Mouse (Mus musculus) limb, embryonic 15.5 days (tissue): Measurements from ENCODE around the gene Krtap6-2. TPM values are rescaled to one million over a fixed set of nuclear protein-coding genes. Genes with fewer than 3 reads are reported as not detected.

Experiments used
- ATAC-seq: fragments of 200-750 bp; cut with Nextera tagmentation; 2 replicates; pipeline ENCODE4 v1.8.0; 2017; ENCODE audit warnings: low read depth, moderate TSS enrichment; ENCODE audit not compliant: insufficient number of reproducible peaks, low FRiP score, low TSS enrichment
- H3K27ac ChIP-seq: fragments of 300-500 bp; sonication (generic); 2 replicates; pipeline ENCODE4 v1.5.1; 2015; ENCODE audit warnings: moderate library complexity, mild to moderate bottlenecking, inconsistent platforms
- H3K27me3 ChIP-seq: fragments of 300-500 bp; sonication (generic); 2 replicates; pipeline ENCODE4 v1.6.1; 2015; ENCODE audit warnings: inconsistent platforms
- H3K36me3 ChIP-seq: fragments of 300-500 bp; sonication (generic); 2 replicates; pipeline ENCODE4 v1.6.1; 2015; ENCODE audit warnings: inconsistent platforms
- H3K4me1 ChIP-seq: fragments of 300-500 bp; sonication (generic); 2 replicates; pipeline ENCODE4 v1.6.1; 2015; ENCODE audit warnings: inconsistent platforms
- H3K4me2 ChIP-seq: fragments of 300-500 bp; sonication (generic); 2 replicates; pipeline ENCODE4 v1.6.1; 2015; ENCODE audit warnings: mild to moderate bottlenecking, inconsistent platforms
- H3K4me3 ChIP-seq: fragments of 300-500 bp; sonication (generic); 2 replicates; pipeline ENCODE4 v1.5.1; 2015; ENCODE audit warnings: mild to moderate bottlenecking, inconsistent platforms
- H3K9ac ChIP-seq: fragments of 300-500 bp; sonication (generic); 2 replicates; pipeline ENCODE4 v1.6.1; 2015; ENCODE audit warnings: inconsistent platforms
- H3K9me3 ChIP-seq: fragments of 300-500 bp; sonication (generic); 2 replicates; pipeline ENCODE4 v1.6.1; 2016; ENCODE audit warnings: inconsistent platforms
- WGBS: fragments of 180-500 bp; shearing (Covaris S2); methylation state at CpG from one replicate; pipeline ENCODE4 v1.1.7; 2015; 5-methylcytosine and 5-hydroxymethylcytosine counted together
- polyA plus RNA-seq: library from polyadenylated mRNA; unstranded; fragments of >200 nt; fragmentation: Nextera tagmentation; extraction: Ambion mirVana; gene quantifications from 2 replicates; pipeline ENCODE4 v1.2.1, GENCODE M21; 2015

Gene Krtap6-2
- 0.55 TPM in 1 of 2 replicates, not detected in the other for polyA plus RNA-seq

DNA sequence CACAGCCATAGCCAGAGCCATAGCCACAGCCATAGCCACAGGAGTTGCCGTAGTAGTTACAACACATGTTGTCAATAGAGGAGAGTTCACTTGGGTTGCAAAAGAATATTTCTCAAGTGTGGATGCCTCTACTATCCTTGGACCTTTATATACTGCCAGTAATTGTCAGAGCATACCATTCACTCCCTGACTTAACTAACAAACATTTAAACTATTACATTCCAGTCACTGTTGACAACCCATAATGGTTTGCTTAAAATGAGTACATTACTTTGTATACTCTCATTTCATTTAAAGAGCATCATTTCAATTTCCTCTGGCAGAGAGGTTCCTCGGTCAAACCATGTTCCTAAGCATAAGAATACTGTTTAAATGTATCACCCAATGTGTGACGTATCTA lies at the start of gene Krtap6-2:
Gene Krtap6-2, minus strand, starts transcription at position 101 of the 400 bp plus-strand sequence.
- Histone ChIP-seq H3K9me3 (no peaks in the 10 kb centered on the region), H3K27ac (no peak within 1 kb of the TSS), H3K4me1 (no peaks in the 10 kb centered on the region), H3K4me3 (no peak within 1 kb of the TSS), H3K9ac (no peak within 1 kb of the TSS), H3K36me3 (no peaks in the 10 kb centered on the region), H3K27me3 (no peaks in the 10 kb centered on the region), H3K4me2 (no peak within 1 kb of the TSS)
- WGBS = 89% methylated on average over 3 of the region's 3 CpGs
- ATAC-seq = no peak

DNA sequence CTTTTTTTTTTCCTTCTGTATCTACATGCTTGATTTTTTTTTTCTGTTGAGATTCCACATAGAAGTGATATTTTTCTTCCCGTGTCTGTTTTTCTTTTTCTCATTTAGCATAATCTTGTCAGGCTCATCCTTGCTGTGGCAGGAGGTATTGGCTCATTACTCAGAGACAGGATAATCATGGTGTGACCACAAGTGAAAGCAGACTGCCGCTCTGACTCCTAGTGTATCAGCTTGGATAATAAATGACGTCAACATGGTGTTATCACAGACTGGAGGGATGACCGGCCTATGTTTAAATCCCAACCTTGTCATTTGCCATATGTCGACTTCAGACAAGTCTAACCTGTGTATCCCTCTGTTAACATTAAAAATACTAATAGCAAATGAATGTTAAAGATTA lies 41.3 kb upstream of the Krtap6-2 start:
- Histone ChIP-seq H3K36me3 (no peaks in the 10 kb centered on the region), H3K4me1 (no peaks in the 10 kb centered on the region), H3K9me3 (no peaks in the 10 kb centered on the region), H3K4me2 (no peak overlapping the region), H3K9ac (no peak overlapping the region), H3K27ac (no peak overlapping the region), H3K4me3 (no peak overlapping the region), H3K27me3 (no peaks in the 10 kb centered on the region)
- 79% methylated on average over 5 of the region's 5 CpGs for WGBS
- ATAC-seq = no peak

DNA sequence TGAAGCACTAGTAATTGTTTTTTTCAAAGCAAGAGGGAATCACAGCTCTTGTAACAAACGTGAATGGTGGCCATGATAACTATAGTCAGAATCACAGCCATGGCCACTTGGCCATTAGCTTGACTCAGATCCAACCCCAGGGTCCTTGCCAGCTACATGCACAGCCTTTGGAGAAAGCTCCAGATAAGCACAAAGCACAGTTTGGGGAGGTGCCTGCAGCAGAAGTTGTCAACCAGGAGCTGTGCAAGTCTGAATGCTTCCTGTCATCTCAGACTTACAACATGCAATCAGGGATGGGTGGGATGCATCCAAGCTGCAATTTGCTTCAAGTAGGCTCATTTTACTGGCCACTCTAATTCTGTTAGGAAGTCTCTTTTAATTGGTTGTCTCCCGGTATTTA lies 9.7 kb upstream of the Krtap6-2 start:
- no peaks in the 10 kb centered on the region for H3K9me3 ChIP-seq
- H3K4me1 ChIP-seq = no peaks in the 10 kb centered on the region
- ATAC-seq = no peak
- WGBS = 68% methylated on average over 2 of the region's 2 CpGs
- H3K4me2 ChIP-seq = no peak overlapping the region
- no peak overlapping the region for H3K27ac ChIP-seq
- H3K9ac ChIP-seq = no peak overlapping the region
- no peaks in the 10 kb centered on the region for H3K36me3 ChIP-seq
- H3K4me3 ChIP-seq = no peak overlapping the region
- no peaks in the 10 kb centered on the region for H3K27me3 ChIP-seq

DNA sequence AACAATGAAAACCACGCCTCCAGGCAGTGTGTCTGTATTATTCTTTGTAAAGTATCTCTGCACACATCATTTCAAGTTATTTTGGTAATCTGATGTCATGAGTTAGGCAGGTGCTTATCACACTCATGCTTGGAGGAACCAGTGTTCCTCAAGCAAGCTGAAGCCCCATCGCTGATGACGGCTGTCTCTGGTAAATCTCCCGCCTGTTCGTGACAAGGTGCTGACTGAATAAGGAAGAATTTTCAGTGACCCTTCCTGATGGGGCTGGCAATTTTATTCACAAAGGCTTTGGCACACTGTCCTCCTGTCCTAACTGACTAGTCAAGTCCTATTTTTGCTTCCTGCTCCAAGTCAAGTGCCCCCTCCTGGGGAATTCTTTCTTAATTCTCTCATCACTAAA lies 5.4 kb upstream of the Krtap6-2 start:
- no peak overlapping the region for H3K4me2 ChIP-seq
- 86% methylated on average over 5 of the region's 5 CpGs for WGBS
- ATAC-seq = no peak

DNA sequence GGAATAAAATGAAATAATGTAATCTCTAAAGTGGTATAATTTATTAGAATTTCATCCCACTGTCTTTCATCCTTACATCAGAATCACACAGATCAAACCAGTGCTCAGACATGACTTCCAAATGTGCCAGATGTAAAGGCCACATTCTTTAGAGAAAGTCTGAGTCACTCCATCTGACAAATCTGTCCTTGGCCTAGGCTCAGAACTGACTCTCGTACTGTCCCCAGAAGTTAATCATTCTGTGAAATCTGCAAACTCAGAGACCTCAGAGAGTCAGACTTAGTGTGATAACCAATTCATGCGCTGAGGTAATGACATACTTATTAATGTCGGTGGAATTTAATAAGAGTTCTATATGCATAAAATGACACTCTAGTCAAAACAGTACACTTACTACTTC lies 3.6 kb downstream of the Krtap6-2 start:
- Histone ChIP-seq H3K36me3 (no peaks in the 10 kb centered on the region), H3K4me2 (no peak overlapping the region), H3K27me3 (no peaks in the 10 kb centered on the region), H3K9me3 (no peaks in the 10 kb centered on the region), H3K9ac (no peak overlapping the region), H3K4me3 (no peak overlapping the region), H3K4me1 (no peaks in the 10 kb centered on the region), H3K27ac (no peak overlapping the region)
- 84% methylated on average over 3 of the region's 3 CpGs for WGBS
- ATAC-seq = no peak

More for the DNA sequence above, 5.4 kb upstream of the Krtap6-2 start:
- Histone ChIP-seq H3K36me3 (no peaks in the 10 kb centered on the region), H3K27ac (no peak overlapping the region), H3K9ac (no peak overlapping the region), H3K9me3 (no peaks in the 10 kb centered on the region), H3K27me3 (no peaks in the 10 kb centered on the region), H3K4me1 (no peaks in the 10 kb centered on the region), H3K4me3 (no peak overlapping the region)

DNA sequence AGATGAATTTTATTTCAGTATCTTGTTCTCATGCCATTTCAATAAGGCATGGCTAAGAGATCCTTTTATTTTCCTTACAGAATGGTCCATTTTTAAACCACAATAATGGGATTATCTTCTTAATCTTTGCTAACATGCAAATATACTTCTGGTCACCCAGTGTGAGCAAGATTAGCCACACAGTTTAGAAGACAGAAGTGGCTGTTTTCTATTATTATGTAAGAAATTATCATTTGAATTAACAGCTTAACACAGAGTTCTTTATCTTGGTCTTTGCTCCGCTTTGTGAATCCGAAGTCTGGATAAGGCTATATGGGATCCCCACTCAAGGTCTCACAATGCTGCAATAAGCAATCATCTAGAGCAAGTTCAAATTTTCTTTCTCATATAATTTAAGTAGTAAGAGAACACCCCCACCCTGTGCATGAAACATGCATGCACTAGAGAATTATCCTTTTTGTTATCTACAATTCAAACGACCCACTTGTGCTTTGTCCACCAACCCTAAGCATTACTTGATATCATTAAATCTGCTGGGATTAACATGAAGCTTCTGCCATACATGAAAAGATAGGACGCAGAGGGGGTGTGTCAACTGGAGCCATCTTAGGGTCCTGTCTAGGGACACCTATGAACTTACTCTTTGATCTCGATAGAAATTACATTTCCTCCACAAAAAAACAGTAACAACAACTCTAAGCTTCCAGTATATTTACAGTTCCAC lies 9.4 kb downstream of the Krtap6-2 start:
- no peaks in the 10 kb centered on the region for H3K4me1 ChIP-seq
- no peak for ATAC-seq
- WGBS = 79% methylated on average over 5 of the region's 5 CpGs
- no peak overlapping the region for H3K27ac ChIP-seq
- H3K4me2 ChIP-seq = no peak overlapping the region
- no peak overlapping the region for H3K9ac ChIP-seq
- H3K9me3 ChIP-seq = no peaks in the 10 kb centered on the region
- H3K27me3 ChIP-seq = no peaks in the 10 kb centered on the region
- no peaks in the 10 kb centered on the region for H3K36me3 ChIP-seq
- no peak overlapping the region for H3K4me3 ChIP-seq

DNA sequence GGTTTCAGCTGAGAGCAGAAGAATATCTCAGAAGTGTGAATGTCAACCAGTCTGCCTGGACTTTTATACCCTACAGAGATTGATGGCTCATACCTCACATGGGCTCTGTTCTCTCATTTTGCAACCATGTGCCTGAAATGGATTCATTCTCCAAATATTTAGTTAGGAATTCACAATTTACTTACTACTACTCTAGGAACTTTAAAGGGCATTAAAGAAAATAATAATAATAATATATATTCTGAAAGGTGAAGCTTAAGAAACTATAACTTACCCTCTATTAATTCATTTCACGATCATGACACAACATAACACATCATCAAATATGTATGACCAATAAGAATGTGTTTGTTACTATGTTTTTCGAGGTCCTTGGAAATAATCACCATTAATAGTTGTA lies 16.1 kb downstream of the Krtap6-2 start, which contains the start of gene Krtap21-1:
Gene Krtap21-1, minus strand, starts transcription at position 101 of the 400 bp plus-strand sequence.
- 80% methylated on average over 2 of the region's 2 CpGs for WGBS
- Histone ChIP-seq H3K27ac (no peak within 1 kb of the TSS), H3K4me3 (no peak within 1 kb of the TSS), H3K27me3 (no peaks in the 10 kb centered on the region), H3K4me2 (no peak within 1 kb of the TSS), H3K36me3 (no peaks in the 10 kb centered on the region), H3K9ac (no peak within 1 kb of the TSS), H3K4me1 (no peaks in the 10 kb centered on the region), H3K9me3 (no peaks in the 10 kb centered on the region)
- no peak for ATAC-seq

DNA sequence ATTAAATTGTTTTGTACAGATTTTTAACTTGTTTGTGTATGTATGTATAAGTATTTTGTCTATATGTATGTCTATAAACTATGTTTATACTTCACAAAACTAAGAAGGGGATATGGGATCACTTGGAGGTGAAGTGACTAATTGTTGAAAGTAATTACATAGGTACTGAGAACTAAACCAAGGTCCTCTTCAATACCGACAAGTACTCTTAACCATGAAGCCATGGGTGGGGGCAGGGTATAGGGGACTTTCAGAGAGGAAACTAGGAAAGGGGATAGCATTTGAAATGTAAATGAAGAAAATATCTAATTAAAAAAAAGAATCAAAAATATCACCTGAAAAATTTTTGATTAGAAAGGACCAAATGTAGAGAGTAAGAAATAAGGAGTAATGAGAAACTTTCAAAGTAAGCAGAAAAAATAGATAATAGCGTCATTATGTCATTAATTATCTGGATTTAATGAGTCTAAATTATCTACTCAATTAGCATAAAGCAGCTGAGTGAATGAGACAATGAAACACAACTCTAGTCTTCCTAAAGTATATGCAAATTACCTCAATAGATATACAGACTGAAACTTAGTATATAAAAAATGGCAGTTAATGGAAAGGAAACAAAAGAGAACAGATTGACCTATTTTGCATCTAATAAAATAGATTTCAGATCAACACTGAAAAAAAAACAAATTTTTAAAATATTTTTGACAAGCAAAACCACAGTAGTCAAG lies 47.0 kb downstream of the Krtap6-2 start:
- no peak overlapping the region for H3K4me3 ChIP-seq
- no peaks in the 10 kb centered on the region for H3K36me3 ChIP-seq
- H3K27me3 ChIP-seq = no peaks in the 10 kb centered on the region
- H3K4me2 ChIP-seq = no peak overlapping the region
- no peak for ATAC-seq
- no peak overlapping the region for H3K9ac ChIP-seq
- H3K27ac ChIP-seq = no peak overlapping the region
- 71% methylated on average over 2 of the region's 2 CpGs for WGBS
- no peaks in the 10 kb centered on the region for H3K4me1 ChIP-seq
- no peaks in the 10 kb centered on the region for H3K9me3 ChIP-seq

Other genes starting within 250 kb of the Krtap6-2 start
- not detected in 2 replicates for gene 1110057P08Rik, start 245.4 kb downstream of the Krtap6-2 start, polyA plus RNA-seq
- gene Krtap20-2, start 214.2 kb downstream of the Krtap6-2 start, polyA plus RNA-seq = not detected in 2 replicates
- gene Krtap21-1, start 16.2 kb downstream of the Krtap6-2 start, polyA plus RNA-seq = not detected in 2 replicates
- 3.3 and 4.9 TPM in 2 replicates for gene Krtap8-1, start 67.8 kb upstream of the Krtap6-2 start, polyA plus RNA-seq
- gene Krtap7-1, start 88.2 kb upstream of the Krtap6-2 start, polyA plus RNA-seq = 1.5 and 1.9 TPM in 2 replicates
- gene Krtap11-1, start 151.1 kb upstream of the Krtap6-2 start, polyA plus RNA-seq = 0.19 and 0.41 TPM in 2 replicates